Mouse (Mus musculus) liver, embryonic 14.5 days (tissue): ENCODE results near the gene Gsdma. TPM values are rescaled to one million over a fixed set of nuclear protein-coding genes. Genes with fewer than 3 reads are reported as not detected.
A peak's percentile ranks its signal among the peaks of the same experiment; 100 is the strongest.
"Not testable (repeated sequence)": the region's sequence is repeated elsewhere in the genome, so short reads cannot be mapped to it uniquely, and the experiment has no call there.

Experiments used
- ATAC-seq: fragments of 200-750 bp; cut with Nextera tagmentation; 2 replicates; pipeline ENCODE4 v1.8.0; 2017; ENCODE audit warnings: moderate number of reproducible peaks, mild to moderate bottlenecking, moderate library complexity; ENCODE audit not compliant: insufficient read depth
- DNase-seq, 3 experiments: peaks; one replicate each; pipeline ENCODE4 v3.0.0-alpha.2; 2012 to 2013; ENCODE audit warnings: low read depth in 3 of 3, low spot score in 3 of 3
- H3K27ac ChIP-seq: fragments of 300-500 bp; sonication (generic); 2 replicates; pipeline ENCODE4 v1.5.1; 2014; ENCODE audit warnings: moderate library complexity, mild to moderate bottlenecking, control low read depth, inconsistent platforms
- H3K27me3 ChIP-seq: fragments of 300-500 bp; sonication (generic); 2 replicates; pipeline ENCODE4 v1.6.1; 2014; ENCODE audit warnings: mild to moderate bottlenecking, low read length, moderate library complexity; ENCODE audit not compliant: control insufficient read depth, insufficient read depth
- H3K36me3 ChIP-seq: fragments of 300-500 bp; sonication (generic); replicated peaks from 2 replicates; pipeline ENCODE4 v1.6.1; 2014; ENCODE audit warnings: low read depth; ENCODE audit not compliant: control insufficient read depth, insufficient read depth
- H3K4me1 ChIP-seq, 2 experiments: fragments of 200-500 bp in 1 of 2; fragments of 300-500 bp in 1 of 2; sonication (generic) in 1 of 2; replicated peaks; 2 replicates each; pipeline ENCODE4 v1.6.1; 2012 to 2014; ENCODE audit warnings: antibody characterized with exemption in 1 of 2, inconsistent platforms in 1 of 2, low read length in 1 of 2; ENCODE audit not compliant: control insufficient read depth in 2 of 2, insufficient read depth in 2 of 2
- H3K4me2 ChIP-seq: fragments of 300-500 bp; sonication (generic); 2 replicates; pipeline ENCODE4 v1.6.1; 2014; ENCODE audit warnings: low read depth, mild to moderate bottlenecking, control low read depth, moderate library complexity
- H3K4me3 ChIP-seq, 2 experiments: fragments of 200-500 bp in 1 of 2; fragments of 300-500 bp in 1 of 2; sonication (generic) in 1 of 2; 2 replicates each; pipeline ENCODE4 v1.5.1; 2012 to 2014; ENCODE audit warnings: low read depth in 2 of 2, low read length in 2 of 2, mild to moderate bottlenecking in 2 of 2, control low read depth in 1 of 2, inconsistent platforms in 1 of 2, moderate library complexity in 1 of 2; ENCODE audit not compliant: insufficient read depth in 1 of 2
- H3K9ac ChIP-seq: fragments of 300-500 bp; sonication (generic); replicated peaks from 2 replicates; pipeline ENCODE4 v1.6.1; 2014; ENCODE audit warnings: mild to moderate bottlenecking, control low read depth, moderate library complexity
- H3K9me3 ChIP-seq: fragments of 300-500 bp; sonication (generic); 2 replicates; pipeline ENCODE4 v1.6.1; 2016; ENCODE audit warnings: low read length, mixed read lengths; ENCODE audit not compliant: control insufficient read depth
- CTCF ChIP-seq: IDR thresholded peaks from 2 replicates; pipeline ENCODE4 v1.5.1; 2016; ENCODE audit warnings: antibody characterized with exemption, low read depth, control low read depth
- EP300 ChIP-seq: IDR thresholded peaks from 2 replicates; pipeline ENCODE4 v1.6.1; 2016; ENCODE audit warnings: antibody characterized with exemption, low read depth
- WGBS: fragments of 180-500 bp; shearing (Covaris S2); extraction: QIAGEN DNeasy Blood & Tissue Kit; methylation state at CpG from one replicate; pipeline ENCODE4 v1.1.7; 2014; ENCODE audit not compliant: insufficient replicate concordance; 5-methylcytosine and 5-hydroxymethylcytosine counted together
- polyA plus RNA-seq, 2 experiments: library from polyadenylated mRNA; depleted of rRNA in 1 of 2; stranded (reverse) in 1 of 2; unstranded in 1 of 2; fragments of >200 nt; fragmentation: Nextera tagmentation in 1 of 2; extraction: Ambion mirVana in 1 of 2; gene quantifications; 2 replicates each; pipeline versions ENCODE4 v1.2.1 to v1.2.3; 2012 to 2014

Gene Gsdma
- polyA plus RNA-seq, 2 experiments = 0.01 TPM; not detected in 1

DNA sequence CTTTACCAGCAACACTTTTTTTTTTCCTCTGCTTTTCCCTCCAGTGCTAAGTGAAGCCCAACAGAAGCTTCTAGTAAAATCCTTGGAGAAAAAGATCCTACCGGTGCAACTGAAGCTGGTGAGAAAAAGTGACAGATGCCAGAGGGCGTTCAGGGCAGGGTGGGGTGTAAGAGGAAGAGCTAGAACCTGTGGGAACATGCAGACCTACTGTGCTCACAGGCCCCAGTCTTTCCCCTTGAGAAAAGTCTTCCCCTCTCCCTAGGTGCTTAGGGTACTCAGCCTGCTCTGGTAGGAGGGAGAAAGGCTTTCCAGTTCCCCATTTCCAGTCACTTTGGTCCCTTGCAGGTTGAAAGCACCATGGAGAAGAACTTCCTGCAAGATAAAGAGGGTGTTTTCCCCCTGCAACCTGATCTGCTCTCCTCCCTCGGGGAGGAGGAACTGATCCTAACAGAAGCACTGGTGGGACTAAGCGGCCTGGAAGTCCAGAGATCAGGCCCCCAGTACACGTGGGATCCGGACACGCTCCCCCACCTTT is 11.7 kb downstream of the Gsdma start:
- H3K27me3 ChIP-seq = no peaks in the 10 kb centered on the region
- no peak for ATAC-seq

DNA sequence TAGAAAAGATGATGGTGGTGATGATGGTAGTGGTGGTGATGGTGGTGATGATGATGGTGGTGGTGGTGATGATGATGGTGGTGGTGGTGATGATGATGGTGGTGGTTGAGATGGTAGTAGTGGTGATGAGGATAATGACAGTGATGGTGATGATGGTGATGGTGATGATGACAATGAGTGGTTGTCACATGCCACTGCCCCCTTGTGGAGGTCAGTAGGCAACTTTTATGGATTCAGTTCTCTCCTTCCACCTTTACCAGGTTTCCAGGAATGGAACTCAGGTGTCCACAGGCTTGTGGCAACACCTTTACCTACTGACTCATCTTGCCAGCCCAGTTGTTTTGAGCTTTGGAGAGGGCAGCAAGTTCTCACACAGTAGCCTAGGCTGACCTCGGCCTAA is 15.9 kb downstream of the Gsdma start:
- DNase-seq = no peak
- no peak overlapping the region for H3K4me3 ChIP-seq
- H3K4me2 ChIP-seq = no peak overlapping the region
- 87% methylated on average over 1 of the region's 1 CpGs for WGBS
- H3K27ac ChIP-seq = no peak overlapping the region
- no peaks in the 10 kb centered on the region for H3K9me3 ChIP-seq
- H3K4me1 ChIP-seq = peaks cover 6 to 10% of the 10 kb centered on the region in 2 experiments; a peak in 3 of 4 replicates
- H3K9ac ChIP-seq = no peak overlapping the region
- no peak for ATAC-seq
- TF ChIP-seq CTCF = peak; percentile 57
- no peak for TF ChIP-seq EP300
- H3K27me3 ChIP-seq = no peaks in the 10 kb centered on the region
- no peaks in the 10 kb centered on the region; the same call in 1 of the 2 replicates for H3K36me3 ChIP-seq

More for the DNA sequence above, 11.7 kb downstream of the Gsdma start:
- H3K27ac ChIP-seq = no peak overlapping the region
- H3K36me3 ChIP-seq = no peaks in the 10 kb centered on the region
- H3K9me3 ChIP-seq = no peaks in the 10 kb centered on the region
- DNase-seq = no peak
- no peak overlapping the region for H3K4me3 ChIP-seq
- no peak overlapping the region for H3K4me2 ChIP-seq
- TF ChIP-seq CTCF (no peak), EP300 (no peak)
- no peak overlapping the region for H3K9ac ChIP-seq
- H3K4me1 ChIP-seq = peaks cover 5 to 19% of the 10 kb centered on the region in 2 experiments; a peak in 3 of 4 replicates
- WGBS = 37% methylated on average over 7 of the region's 7 CpGs

DNA sequence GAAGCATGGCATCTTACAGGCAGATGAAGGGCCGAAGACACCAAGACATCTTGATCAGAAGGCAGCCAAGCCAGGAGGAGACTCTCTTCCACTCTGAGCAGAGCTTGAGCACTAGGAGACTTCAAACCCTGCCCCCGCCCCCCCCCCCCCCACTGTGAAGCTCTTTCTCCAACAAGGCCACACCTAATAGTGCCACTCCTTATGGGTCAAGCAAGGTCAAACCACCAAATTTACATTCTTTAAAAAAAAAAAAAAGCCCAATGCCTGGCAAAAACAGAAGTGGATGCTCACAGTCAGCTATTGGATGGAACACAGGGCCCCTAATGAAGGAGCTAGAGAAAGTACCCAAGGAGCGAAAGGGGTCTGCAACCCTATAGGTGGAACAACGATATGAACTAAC is 16.4 kb downstream of the Gsdma start:
- not testable (repeated sequence) for H3K9ac ChIP-seq, H3K27me3 ChIP-seq, H3K27ac ChIP-seq, DNase-seq, H3K36me3 ChIP-seq, H3K4me2 ChIP-seq, H3K4me3 ChIP-seq, H3K9me3 ChIP-seq, ATAC-seq, H3K4me1 ChIP-seq
- WGBS = 69% methylated on average over 4 of the region's 4 CpGs

DNA sequence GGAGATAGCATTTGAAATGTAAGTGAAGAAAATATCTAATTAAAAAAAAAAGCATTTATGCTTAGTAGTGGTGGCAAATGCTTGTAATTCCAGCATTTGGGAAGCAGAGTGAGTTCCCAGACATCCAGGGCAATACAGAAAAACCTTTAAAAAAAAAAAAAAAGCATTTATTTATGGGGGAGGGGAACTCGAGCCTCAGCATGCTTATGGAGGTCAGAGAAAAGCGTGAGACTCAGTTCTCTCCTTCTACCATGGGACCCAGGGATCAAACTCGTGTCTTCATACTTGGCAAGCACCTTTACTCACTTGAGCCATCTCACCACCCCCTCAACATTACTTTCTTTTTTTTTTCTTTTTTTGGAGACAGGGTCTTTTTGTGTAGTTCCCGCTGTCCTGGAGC is 17.0 kb downstream of the Gsdma start:
- Histone ChIP-seq H3K27ac (no peak overlapping the region), H3K9ac (no peak overlapping the region), H3K4me2 (peak overlapping the region; percentile 84), H3K4me3 (no peak overlapping the region), H3K9me3 (no peaks in the 10 kb centered on the region), H3K36me3 (peaks cover 11% of the 10 kb centered on the region), H3K27me3 (no peaks in the 10 kb centered on the region), H3K4me1 (peaks cover 6 to 10% of the 10 kb centered on the region in 2 experiments; a peak in 3 of 4 replicates)
- no peak for TF ChIP-seq CTCF
- no peak for TF ChIP-seq EP300
- ATAC-seq = no peak
- 51% methylated on average over 4 of the region's 4 CpGs for WGBS
- DNase-seq = no peak

DNA sequence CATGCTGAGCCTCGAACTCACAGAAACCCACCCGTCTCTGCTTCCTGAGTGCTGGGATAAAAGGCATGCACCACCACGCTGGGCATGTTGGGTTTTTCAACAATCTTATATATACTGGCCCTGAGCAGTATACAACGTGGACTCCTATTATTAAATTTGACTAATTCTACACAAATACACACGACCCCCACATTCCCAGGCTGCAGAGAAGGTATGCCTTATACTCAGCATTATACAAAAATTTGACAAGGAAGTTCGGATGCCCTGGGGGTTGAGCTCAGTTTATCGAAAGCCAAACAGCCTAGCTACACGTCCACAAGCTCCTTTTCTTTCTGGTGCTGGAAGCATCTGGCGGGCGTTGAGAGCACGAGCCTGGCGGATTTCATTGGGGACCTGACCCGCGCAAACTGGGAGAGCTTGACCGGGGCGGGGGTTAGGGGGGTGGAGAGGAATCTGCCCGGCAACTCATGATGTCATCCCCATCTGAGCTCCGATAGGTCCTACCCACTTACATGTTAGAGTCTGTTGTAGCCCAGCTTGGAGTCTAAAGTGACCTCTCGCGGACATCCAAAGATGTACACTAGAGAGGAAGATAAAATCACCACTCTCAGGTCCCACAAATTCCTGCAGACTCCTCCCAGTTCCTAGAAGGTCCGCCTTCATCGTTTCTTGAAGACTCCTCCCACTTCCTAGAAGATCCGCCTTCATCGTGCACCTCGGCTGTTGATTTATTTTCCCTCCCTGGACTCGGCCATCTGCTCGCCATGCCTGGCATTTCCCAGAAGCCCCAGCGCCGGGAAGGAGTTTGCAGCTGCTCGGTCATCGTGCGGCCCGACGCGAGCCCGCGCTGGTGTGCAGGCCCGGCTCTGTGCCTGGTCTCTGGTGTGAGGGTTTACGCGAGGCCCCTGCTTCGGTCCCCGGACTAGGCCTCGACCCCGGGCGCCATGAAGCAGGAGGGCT is 17.9 kb downstream of the Gsdma start, which contains the start of gene Psmd3:
Gene Psmd3, plus strand, starts transcription at position 769 of the 960 bp plus-strand sequence.
- Histone ChIP-seq H3K27me3 (no peaks in the 10 kb centered on the region), H3K4me2 (peak within 1 kb of the TSS; percentile 84), H3K36me3 (peaks cover 19% of the 10 kb centered on the region), H3K4me1 (peaks cover 6 to 10% of the 10 kb centered on the region in 2 experiments; a peak in 3 of 4 replicates), H3K27ac (peak within 1 kb of the TSS; percentile 72), H3K9ac (peak within 1 kb of the TSS; percentile 99), H3K4me3 (peak within 1 kb of the TSS; percentile 84 to 99), H3K9me3 (no peaks in the 10 kb centered on the region)
- TF ChIP-seq CTCF = no peak
- peak; percentile 38; the same call in 1 of the 2 replicates for TF ChIP-seq EP300
- ATAC-seq = peak; percentile 94
- peak; percentile 95 to 98 (median 96) for DNase-seq
- WGBS = 3% methylated on average over 45 of the region's 45 CpGs
